Mouse (Mus musculus): ENCODE measurements around the gene Cds1.

- TF ChIP-seq POLR2A (IDR thresholded peaks at IDR 0.05; ENCODE audit: control insufficient read depth in 1 of 2, insufficient read depth in 1 of 2, low read depth in 1 of 2, low read length in 2 of 2, poor library complexity in 1 of 2) (no peak), CTCF (IDR thresholded peaks at IDR 0.05 in 2 of 3, conservative IDR thresholded peaks at IDR 0.05 in 1 of 3; ENCODE audit: control insufficient read depth in 1 of 3, insufficient read depth in 1 of 3, low read depth in 2 of 3, low read length in 3 of 3, poor library complexity in 1 of 3, severe bottlenecking in 1 of 3) (peak; percentile 34 to 62 (median 48)), ETS1 (IDR thresholded peaks at IDR 0.05; ENCODE audit: low read depth, low read length) (no peak), MAX (IDR thresholded peaks at IDR 0.05; ENCODE audit: low read length) (no peak), EP300 (IDR thresholded peaks at IDR 0.05; ENCODE audit: low read depth in 1 of 2, low read length in 2 of 2) (no peak), NELFE (IDR thresholded peaks at IDR 0.05; ENCODE audit: low read depth, low read length) (no peak), BHLHE40 (IDR thresholded peaks at IDR 0.05; ENCODE audit: borderline replicate concordance, low read depth, low read length) (no peak), TCF12 (IDR thresholded peaks at IDR 0.05; ENCODE audit: low read depth, low read length) (no peak), GATA1 (IDR thresholded peaks at IDR 0.05; ENCODE audit: low read depth, low read length) (no peak), NRF1 (IDR thresholded peaks at IDR 0.05; ENCODE audit: insufficient read depth, low read depth, low read length, poor library complexity, severe bottlenecking) (no peak), SIN3A (IDR thresholded peaks at IDR 0.05; ENCODE audit: low read length) (no peak), ZC3H11A (IDR thresholded peaks at IDR 0.05; ENCODE audit: low read depth, low read length) (no peak)
Observed at GRCm38 (mm10) chr5:101854667-101855066, 89.7 kb downstream of the Cds1 start.

Measured in MEL (cell line).